Mouse (Mus musculus): ENCODE data around the gene Rgs9. TPM values are rescaled to one million over a fixed set of nuclear protein-coding genes. Genes with fewer than 3 reads are reported as not detected.

The Rgs9 gene
- polyA plus RNA-seq, 1 experiment = 2.9 TPM

GRCm38 (mm10) chr11:109206028-109206427, 91.9 kb downstream of the Rgs9 start:
- Histone ChIP-seq H3K4me3 (ENCODE audit: low read depth, low read length) (no peak overlapping the region), H3K27me3 (ENCODE audit: control insufficient read depth, insufficient read depth, low read length) (no peaks in the 10 kb centered on the region; the same call in 1 of the 2 replicates), H3K27ac (ENCODE audit: insufficient read depth, low read depth, low read length) (no peak overlapping the region), H3K36me3 (ENCODE audit: control insufficient read depth, insufficient read depth, low read length) (no peaks in the 10 kb centered on the region), H3K4me1 (ENCODE audit: control insufficient read depth, insufficient read depth, insufficient read length, low read length) (no peaks in the 10 kb centered on the region; the same call in 1 of the 2 replicates)
- 94% methylated on average over 1 of the region's 1 CpGs for WGBS
- TF ChIP-seq POLR2A (IDR thresholded peaks at IDR 0.05; ENCODE audit: low read depth, low read length) (no peak), CTCF (IDR thresholded peaks at IDR 0.05; ENCODE audit: extremely low read depth, insufficient read length, insufficient replicate concordance, low read depth, low read length) (no peak)

DNA sequence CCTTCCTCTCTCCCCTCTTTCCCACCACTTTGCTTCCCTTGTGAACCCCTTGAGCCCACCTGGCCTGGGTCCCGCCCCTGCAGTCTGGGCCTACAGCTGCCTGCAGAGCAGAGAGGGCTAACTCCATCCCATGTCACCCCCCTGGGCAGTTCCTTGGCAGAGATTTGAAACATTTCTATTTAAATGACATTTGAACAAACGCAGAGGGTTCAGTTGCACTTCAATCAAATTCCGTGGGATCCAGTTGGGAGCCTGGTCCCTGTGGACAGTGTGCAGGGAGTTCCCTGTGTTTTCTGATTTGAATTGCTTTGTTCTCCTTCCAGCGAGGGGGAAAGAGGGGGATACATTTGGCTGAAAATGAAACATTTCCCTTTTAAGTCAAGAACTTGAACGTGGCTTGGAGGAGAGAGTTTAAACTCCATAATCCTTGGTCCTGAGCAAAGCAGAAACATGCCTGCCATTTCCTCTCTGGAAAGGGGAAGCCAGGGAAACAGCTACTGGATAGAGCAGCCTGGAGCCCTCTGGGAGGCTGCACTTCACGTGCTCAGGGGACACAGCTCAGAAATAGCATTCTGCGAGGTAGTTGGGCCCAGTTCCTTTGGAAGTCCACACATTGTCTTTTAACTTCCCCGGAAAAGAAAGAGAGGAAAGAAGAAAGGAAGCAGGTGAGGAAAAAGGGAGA, 98.2 kb downstream of the Rgs9 start:
- no peak for TF ChIP-seq POLR2A (IDR thresholded peaks at IDR 0.05; ENCODE audit: low read depth, low read length)
- no peaks in the 10 kb centered on the region for H3K4me1 ChIP-seq (ENCODE audit: control insufficient read depth, insufficient read depth, insufficient read length, low read length)
- H3K36me3 ChIP-seq (ENCODE audit: control insufficient read depth, insufficient read depth, low read length) = no peaks in the 10 kb centered on the region
- 71% methylated on average over 8 of the region's 8 CpGs for WGBS
- H3K27me3 ChIP-seq (ENCODE audit: control insufficient read depth, insufficient read depth, low read length) = no peaks in the 10 kb centered on the region
- no peak overlapping the region for H3K27ac ChIP-seq (ENCODE audit: insufficient read depth, low read depth, low read length)
- no peak overlapping the region for H3K4me3 ChIP-seq (ENCODE audit: low read depth, low read length)

DNA sequence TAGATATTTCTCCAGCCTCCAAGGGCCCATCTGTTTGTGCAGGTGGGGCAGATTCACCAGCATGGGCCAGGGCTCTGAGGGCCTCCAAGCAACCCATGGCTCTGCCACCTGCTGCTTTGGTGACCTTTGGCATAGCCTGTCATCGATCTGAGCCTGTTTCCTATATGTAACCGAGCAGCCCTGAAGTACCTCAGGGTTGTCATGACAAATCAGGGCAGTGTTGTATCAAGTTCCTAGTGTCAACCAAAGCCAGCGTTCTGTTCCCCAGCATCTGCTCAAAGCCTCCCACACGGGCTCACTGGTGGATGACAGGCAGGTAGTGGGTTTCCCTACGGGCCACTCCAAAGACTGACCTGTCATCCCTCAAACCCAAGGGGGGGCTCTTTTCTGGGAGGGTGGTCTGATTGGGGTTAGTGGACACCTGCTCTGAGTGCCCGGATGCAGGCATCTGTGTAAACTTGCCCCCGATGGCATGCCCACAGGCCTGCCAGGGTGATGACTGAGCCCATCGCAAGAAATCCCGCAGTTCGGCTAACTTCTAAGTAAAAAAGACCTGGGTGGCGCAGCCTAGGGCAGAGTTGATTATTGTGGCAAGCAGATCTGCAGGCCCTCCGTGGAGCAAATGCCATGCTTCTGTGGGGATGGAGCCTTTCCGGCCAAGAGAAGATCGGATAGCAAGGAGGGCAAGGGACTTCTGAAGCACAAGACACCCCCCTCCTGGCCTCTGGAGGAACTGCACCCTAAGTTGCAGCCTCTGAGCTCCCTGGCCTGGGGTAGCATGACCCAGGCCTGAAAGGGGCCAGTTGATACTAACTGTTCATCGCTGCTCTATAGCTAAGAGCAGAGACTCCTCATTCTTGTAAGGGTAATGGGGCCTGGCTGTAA, 105.0 kb downstream of the Rgs9 start:
- peaks cover 15% of the 10 kb centered on the region; the same call in 1 of the 2 replicates for H3K4me1 ChIP-seq (ENCODE audit: control insufficient read depth, insufficient read depth, insufficient read length, low read length)
- H3K4me3 ChIP-seq (ENCODE audit: low read depth, low read length) = no peak overlapping the region
- H3K36me3 ChIP-seq (ENCODE audit: control insufficient read depth, insufficient read depth, low read length) = no peaks in the 10 kb centered on the region
- WGBS = 25% methylated on average over 15 of the region's 15 CpGs
- H3K27me3 ChIP-seq (ENCODE audit: control insufficient read depth, insufficient read depth, low read length) = no peaks in the 10 kb centered on the region
- TF ChIP-seq CTCF (IDR thresholded peaks at IDR 0.05; ENCODE audit: extremely low read depth, insufficient read length, insufficient replicate concordance, low read depth, low read length) = peak; percentile 83
- TF ChIP-seq POLR2A (IDR thresholded peaks at IDR 0.05; ENCODE audit: low read depth, low read length) = no peak
- no peak overlapping the region for H3K27ac ChIP-seq (ENCODE audit: insufficient read depth, low read depth, low read length)

GRCm38 (mm10) chr11:109188235-109188634, 109.7 kb downstream of the Rgs9 start:
- Histone ChIP-seq H3K27ac (ENCODE audit: insufficient read depth, low read depth, low read length) (peak overlapping the region; percentile 78), H3K4me3 (ENCODE audit: low read depth, low read length) (no peak overlapping the region), H3K36me3 (ENCODE audit: control insufficient read depth, insufficient read depth, low read length) (no peaks in the 10 kb centered on the region), H3K27me3 (ENCODE audit: control insufficient read depth, insufficient read depth, low read length) (no peaks in the 10 kb centered on the region), H3K4me1 (ENCODE audit: control insufficient read depth, insufficient read depth, insufficient read length, low read length) (peaks cover 29% of the 10 kb centered on the region)
- 29% methylated on average over 5 of the region's 5 CpGs for WGBS
- TF ChIP-seq POLR2A (IDR thresholded peaks at IDR 0.05; ENCODE audit: low read depth, low read length) (no peak), CTCF (IDR thresholded peaks at IDR 0.05; ENCODE audit: extremely low read depth, insufficient read length, insufficient replicate concordance, low read depth, low read length) (no peak)

DNA sequence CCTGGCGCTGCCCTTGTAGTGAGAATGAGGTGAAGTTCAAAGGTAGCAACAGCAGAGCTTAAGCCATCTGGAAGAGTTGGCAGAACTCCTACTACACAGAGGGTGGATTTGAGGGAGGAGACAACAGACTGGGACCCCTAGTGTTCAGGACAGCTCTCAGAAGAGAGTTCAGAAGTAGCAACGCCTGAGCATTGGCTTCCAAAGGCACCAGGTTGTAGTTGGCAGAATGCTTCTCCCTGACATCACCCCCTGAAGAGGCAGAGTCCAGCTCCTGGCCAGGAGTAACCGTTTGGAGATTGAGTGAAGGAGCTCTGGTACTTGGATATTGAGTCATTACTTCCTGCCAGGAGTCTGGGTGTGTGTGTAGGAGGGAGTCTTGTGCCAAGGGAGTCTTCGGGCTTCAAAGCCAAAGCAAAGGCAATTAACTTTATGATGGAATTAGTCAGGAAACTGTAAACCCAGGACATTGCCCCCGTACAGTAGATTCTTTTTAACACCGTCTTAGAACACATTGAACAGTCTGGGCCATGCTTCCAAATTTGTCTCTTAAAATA, 110.2 kb downstream of the Rgs9 start:
- 21% methylated on average over 6 of the region's 6 CpGs for WGBS
- H3K27ac ChIP-seq (ENCODE audit: insufficient read depth, low read depth, low read length) = peak overlapping the region; percentile 93
- TF ChIP-seq CTCF (IDR thresholded peaks at IDR 0.05; ENCODE audit: extremely low read depth, insufficient read length, insufficient replicate concordance, low read depth, low read length) (no peak), POLR2A (IDR thresholded peaks at IDR 0.05; ENCODE audit: low read depth, low read length) (no peak)

DNA sequence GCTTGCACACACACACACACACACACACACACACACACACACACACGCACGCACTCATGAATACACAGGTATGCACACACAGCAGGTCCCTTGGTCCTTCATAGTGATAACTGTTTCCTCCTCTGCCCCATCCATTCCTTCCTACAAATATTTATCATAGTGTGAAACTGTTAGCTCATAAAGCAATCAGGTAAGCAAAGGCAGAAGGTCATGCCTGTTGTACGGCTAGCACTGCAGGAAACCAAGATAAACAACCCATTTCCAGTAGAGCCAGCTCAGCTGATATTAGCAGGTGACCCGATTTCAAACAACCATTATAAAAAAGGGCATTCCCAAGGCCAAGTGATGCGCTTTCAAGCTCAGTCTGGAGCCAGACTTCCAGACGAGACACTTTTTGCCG, 116.8 kb downstream of the Rgs9 start:
- Histone ChIP-seq H3K27ac (ENCODE audit: insufficient read depth, low read depth, low read length) (peak overlapping the region; percentile 63), H3K27me3 (ENCODE audit: control insufficient read depth, insufficient read depth, low read length) (no peaks in the 10 kb centered on the region), H3K4me3 (ENCODE audit: low read depth, low read length) (no peak overlapping the region), H3K4me1 (ENCODE audit: control insufficient read depth, insufficient read depth, insufficient read length, low read length) (peaks cover 40% of the 10 kb centered on the region), H3K36me3 (ENCODE audit: control insufficient read depth, insufficient read depth, low read length) (no peaks in the 10 kb centered on the region)
- TF ChIP-seq POLR2A (IDR thresholded peaks at IDR 0.05; ENCODE audit: low read depth, low read length) (no peak), CTCF (IDR thresholded peaks at IDR 0.05; ENCODE audit: extremely low read depth, insufficient read length, insufficient replicate concordance, low read depth, low read length) (no peak)
- WGBS = 22% methylated on average over 7 of the region's 7 CpGs

More for the DNA sequence above, 110.2 kb downstream of the Rgs9 start:
- no peak overlapping the region for H3K4me3 ChIP-seq (ENCODE audit: low read depth, low read length)
- peaks cover 25% of the 10 kb centered on the region for H3K4me1 ChIP-seq (ENCODE audit: control insufficient read depth, insufficient read depth, insufficient read length, low read length)
- no peaks in the 10 kb centered on the region for H3K36me3 ChIP-seq (ENCODE audit: control insufficient read depth, insufficient read depth, low read length)
- H3K27me3 ChIP-seq (ENCODE audit: control insufficient read depth, insufficient read depth, low read length) = no peaks in the 10 kb centered on the region

- peaks cover 35% of the 10 kb centered on the region for H3K4me1 ChIP-seq (ENCODE audit: control insufficient read depth, insufficient read depth, insufficient read length, low read length)
- H3K27ac ChIP-seq (ENCODE audit: insufficient read depth, low read depth, low read length) = peak overlapping the region; percentile 63
- WGBS = 28% methylated on average over 11 of the region's 11 CpGs
- no peaks in the 10 kb centered on the region for H3K27me3 ChIP-seq (ENCODE audit: control insufficient read depth, insufficient read depth, low read length)
- no peak overlapping the region for H3K4me3 ChIP-seq (ENCODE audit: low read depth, low read length)
- H3K36me3 ChIP-seq (ENCODE audit: control insufficient read depth, insufficient read depth, low read length) = no peaks in the 10 kb centered on the region
- TF ChIP-seq POLR2A (IDR thresholded peaks at IDR 0.05; ENCODE audit: low read depth, low read length) (no peak), CTCF (IDR thresholded peaks at IDR 0.05; ENCODE audit: extremely low read depth, insufficient read length, insufficient replicate concordance, low read depth, low read length) (no peak)
These were observed 117.6 kb downstream of the Rgs9 start for GRCm38 (mm10) chr11:109180290-109180689.

All from small intestine, adult 2 months (tissue).